Mouse (Mus musculus) neutrophil, adult 5-6 weeks (primary cell): ENCODE data around the gene LTO1. TPM values are rescaled to one million over a fixed set of nuclear protein-coding genes. Genes with fewer than 3 reads are reported as not detected.

Experiments used
- ATAC-seq: fragments of 151-379, 151-347 bp; 2 replicates; pipeline ENCODE4 v1.8.0; 2017; ENCODE audit warnings: mild to moderate bottlenecking, moderate TSS enrichment; ENCODE audit not compliant: insufficient number of reproducible peaks, poor library complexity, low FRiP score, severe bottlenecking; ENCODE audit errors: extremely low read depth
- total RNA-seq: library from RNA; stranded (forward); fragments of 200-1000 nt; gene quantifications from 2 replicates; pipeline ENCODE4 v1.2.3, GENCODE M21; 2017

Gene LTO1
- total RNA-seq, 1 experiment from 2014 or later, result 45.0 TPM

- ATAC-seq, result no peak
Observed at GRCm38 (mm10) chr7:144936311-144936880, 21.5 kb downstream of the LTO1 start.

- peak; percentile 73 for ATAC-seq
Observed at GRCm38 (mm10) chr7:144937490-144937889, 22.6 kb downstream of the LTO1 start.

- ATAC-seq, result no peak
Observed at GRCm38 (mm10) chr7:144937899-144938517, 23.1 kb downstream of the LTO1 start.

- no peak for ATAC-seq
Observed at GRCm38 (mm10) chr7:144938661-144939343, 23.9 kb downstream of the LTO1 start.

GRCm38 (mm10) chr7:144939344-144940002 is 24.6 kb downstream of the LTO1 start, which contains the start of gene Ccnd1:
Ccnd1 (minus strand) TSS chr7:144939925.
- no peak for ATAC-seq

GRCm38 (mm10) chr7:144940003-144940571 is 25.2 kb downstream of the LTO1 start:
- no peak for ATAC-seq

GRCm38 (mm10) chr7:144940585-144940984 is 25.7 kb downstream of the LTO1 start:
- ATAC-seq, result no peak

- ATAC-seq, result no peak
Observed at GRCm38 (mm10) chr7:144941242-144941831, 26.4 kb downstream of the LTO1 start.

GRCm38 (mm10) chr7:144942071-144942743 is 27.3 kb downstream of the LTO1 start:
- no peak for ATAC-seq

- no peak for ATAC-seq
Observed at GRCm38 (mm10) chr7:144942744-144943135, 27.8 kb downstream of the LTO1 start.

GRCm38 (mm10) chr7:144943254-144943653 is 28.4 kb downstream of the LTO1 start:
- ATAC-seq, result no peak

- no peak for ATAC-seq
Observed at GRCm38 (mm10) chr7:144958509-144959395, 43.9 kb downstream of the LTO1 start.

GRCm38 (mm10) chr7:144963911-144964310 is 49.0 kb downstream of the LTO1 start:
- no peak for ATAC-seq

GRCm38 (mm10) chr7:144964316-144964715 is 49.4 kb downstream of the LTO1 start:
- ATAC-seq, result no peak

- no peak for ATAC-seq
Observed at GRCm38 (mm10) chr7:144965893-144966292, 51.0 kb downstream of the LTO1 start.

- ATAC-seq, result no peak
Observed at GRCm38 (mm10) chr7:144970997-144971768, 56.3 kb downstream of the LTO1 start.

GRCm38 (mm10) chr7:144971769-144972168 is 56.9 kb downstream of the LTO1 start:
- ATAC-seq, result no peak
